Mouse (Mus musculus) embryo, embryonic 9.5 days (tissue): ENCODE measurements at regions not wholly inside any gene's neighbourhood (a gene's known extent, or its start where the extent isn't known, plus 50 kb on each side); places are given as distances from the start of the nearest gene placed in this dataset.

Experiments
- DNase-seq: peaks from one replicate; pipeline ENCODE4 v3.0.0-alpha.2; 2017; ENCODE audit errors: extremely low spot score

DNA sequence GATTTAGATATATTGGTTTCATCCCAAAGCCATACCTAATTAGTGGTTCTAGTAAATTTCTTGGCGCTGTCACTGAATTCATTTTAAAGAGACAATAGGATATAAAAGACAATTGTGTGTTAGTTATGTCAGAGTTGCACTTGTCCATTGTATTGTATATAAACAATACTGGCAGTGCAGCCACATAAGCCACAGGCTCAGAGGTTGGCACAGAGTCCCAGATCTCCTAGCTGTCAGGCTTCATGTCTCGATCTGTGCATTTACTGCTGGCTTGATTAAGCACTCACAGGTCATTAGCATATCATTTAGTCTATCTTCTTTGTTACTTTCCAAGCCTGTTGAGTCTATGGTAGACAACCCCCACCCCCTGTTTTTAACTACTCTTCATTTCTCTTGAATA, 66.6 kb upstream of the Dkk2 start:
- DNase-seq: no peak

- DNase-seq: no peak
These were observed 63.1 kb upstream of the Dkk2 start for GRCm38 (mm10) chr3:132022032-132022431.

GRCm38 (mm10) chr3:132023342-132023741, 61.8 kb upstream of the Dkk2 start:
- no peak for DNase-seq

- DNase-seq: no peak
These were observed 56.0 kb upstream of the Dkk2 start for GRCm38 (mm10) chr3:132029112-132029511.

DNA sequence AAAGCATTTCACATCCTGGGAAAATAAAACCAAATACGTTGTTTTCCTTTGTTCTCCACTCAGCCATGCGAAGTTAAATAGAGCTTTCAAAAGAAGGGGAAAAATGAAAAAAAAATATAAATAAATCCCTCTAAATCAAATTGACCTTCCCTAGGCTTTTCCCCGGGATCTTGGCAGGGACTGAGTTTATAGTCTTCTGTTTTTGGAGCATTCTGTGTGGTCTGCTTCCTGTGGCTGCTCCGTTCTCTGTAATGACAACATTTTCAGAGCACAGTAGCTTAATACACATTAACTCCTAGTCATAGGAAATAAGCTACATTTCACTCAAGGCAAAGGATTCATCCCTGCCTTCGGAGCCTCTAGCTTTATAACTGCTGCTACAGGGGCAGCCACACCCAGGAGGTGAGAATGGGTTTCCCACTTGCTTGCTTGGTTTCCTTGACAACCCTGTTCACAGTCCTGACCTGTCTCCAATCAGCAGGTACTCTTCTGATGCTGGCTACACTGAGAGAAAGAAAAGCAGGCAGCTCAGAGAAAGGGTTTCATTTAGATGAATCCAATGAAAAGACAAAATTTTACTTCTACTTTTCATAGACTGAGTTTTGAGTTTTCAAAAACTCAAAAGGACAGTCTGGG, 51.9 kb upstream of the Dkk2 start:
- DNase-seq: no peak

DNA sequence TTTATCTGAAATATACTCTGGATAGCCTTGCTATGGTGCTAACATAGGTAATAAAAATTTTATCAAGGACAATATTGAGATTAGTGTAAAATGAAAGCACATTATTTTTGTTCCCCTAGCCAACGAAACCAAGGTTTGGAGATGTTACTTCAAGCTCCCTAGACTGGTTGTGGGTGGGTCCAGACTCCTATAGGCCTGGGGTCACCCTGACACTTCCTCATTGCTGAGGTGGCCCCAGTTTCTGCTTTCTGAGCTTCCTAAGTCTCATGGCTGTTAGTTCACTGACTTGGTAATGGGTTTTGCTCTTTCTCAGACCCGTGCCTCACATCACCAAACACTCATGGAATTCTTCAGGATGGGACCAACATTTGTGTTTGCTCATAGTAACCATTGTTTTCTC, 49.9 kb upstream of the Dkk2 start:
- no peak for DNase-seq
